Mouse (Mus musculus) skeletal muscle tissue, adult 2 months (tissue): Measurements from ENCODE around the gene Tulp2.
"Not testable (repeated sequence)": the region's sequence is repeated elsewhere in the genome, so short reads cannot be mapped to it uniquely, and the experiment has no call there.

ENCODE experiments used
- DNase-seq: peaks from one replicate; pipeline ENCODE4 v3.0.0-alpha.2; 2012; ENCODE audit warnings: low read depth, low spot score

The Tulp2 gene

DNA sequence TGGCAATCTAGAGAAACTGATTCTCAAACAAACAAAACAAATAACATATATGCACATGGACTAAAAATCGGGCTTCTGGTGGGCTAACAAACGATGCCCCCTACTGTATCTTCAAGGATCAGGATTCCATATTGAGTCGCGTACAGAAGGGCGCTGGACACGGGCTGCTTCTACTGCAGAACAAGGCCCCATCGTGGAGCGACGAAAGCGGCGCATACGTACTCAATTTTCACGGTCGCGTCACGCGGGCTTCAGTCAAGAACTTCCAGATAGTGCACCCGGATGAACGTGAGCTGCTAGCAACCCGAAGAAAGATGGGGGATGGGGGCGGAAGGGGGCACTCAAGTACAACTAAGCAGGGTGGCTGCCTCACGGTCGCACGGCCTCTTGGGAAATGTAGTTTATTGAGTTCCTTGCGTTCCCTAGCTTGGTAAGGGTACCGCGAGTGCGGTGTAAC is 40.1 kb downstream of the Tulp2 start:
- peak; percentile 85 for DNase-seq

DNA sequence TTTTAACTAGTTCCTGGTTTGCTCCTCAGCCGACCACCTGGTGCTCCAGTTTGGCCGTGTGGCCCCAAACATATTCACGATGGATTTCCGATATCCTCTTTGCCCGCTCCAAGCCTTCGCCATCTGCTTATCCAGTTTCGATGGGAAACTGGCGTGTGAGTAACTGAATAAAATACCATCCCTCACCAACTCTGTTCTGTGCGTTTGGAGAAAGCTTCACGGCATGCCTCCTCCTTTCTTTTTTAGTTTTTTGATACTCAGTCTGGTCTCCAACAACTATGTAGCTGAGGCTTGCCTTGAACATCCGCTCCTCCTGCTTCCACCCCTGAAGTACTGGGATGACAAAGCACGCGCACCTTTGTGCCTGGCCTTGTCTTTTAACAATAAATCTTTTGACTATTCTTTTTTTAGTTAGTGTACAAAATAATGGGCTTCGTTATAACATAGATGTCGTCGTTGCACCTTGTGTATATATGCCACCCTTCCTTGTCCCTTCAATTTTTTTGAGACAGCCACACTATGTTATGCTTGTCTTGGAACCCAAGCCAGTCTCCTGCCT is 40.6 kb downstream of the Tulp2 start:
- DNase-seq = no peak

DNA sequence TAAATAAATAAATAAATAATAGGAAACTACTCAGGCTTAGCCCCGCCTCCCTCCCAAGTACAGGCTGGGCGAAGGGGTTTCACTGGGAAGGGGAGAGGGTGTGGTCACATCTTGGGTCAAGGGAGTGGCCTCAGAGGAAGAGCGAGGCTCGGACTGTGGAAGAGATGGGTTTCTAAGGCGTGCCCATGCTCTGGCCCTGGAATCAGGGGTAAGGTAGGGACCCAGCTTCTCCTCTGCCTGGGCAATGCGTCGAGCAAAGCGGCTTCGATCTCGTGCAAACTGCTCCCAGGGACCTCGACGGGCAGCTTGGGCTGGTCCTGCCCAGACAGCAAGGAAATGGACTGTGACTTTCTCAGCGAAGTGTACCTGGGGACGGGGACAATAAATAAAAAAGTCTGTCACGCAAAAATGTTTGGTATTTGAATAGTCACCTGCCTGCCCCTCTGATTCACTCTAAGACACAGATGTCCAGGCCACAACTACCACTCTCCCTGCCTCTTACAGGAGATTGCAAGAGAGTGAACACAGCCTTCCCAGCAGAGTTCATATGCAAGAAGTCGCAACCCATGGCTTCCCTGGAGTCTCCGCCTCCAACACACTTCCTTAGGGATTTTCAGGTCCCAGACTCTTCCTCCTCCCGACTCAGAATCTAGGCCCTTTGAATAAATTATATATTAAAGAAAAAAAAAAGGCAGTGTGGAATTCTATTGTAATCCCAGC is 41.4 kb downstream of the Tulp2 start:
- no peak for DNase-seq

DNA sequence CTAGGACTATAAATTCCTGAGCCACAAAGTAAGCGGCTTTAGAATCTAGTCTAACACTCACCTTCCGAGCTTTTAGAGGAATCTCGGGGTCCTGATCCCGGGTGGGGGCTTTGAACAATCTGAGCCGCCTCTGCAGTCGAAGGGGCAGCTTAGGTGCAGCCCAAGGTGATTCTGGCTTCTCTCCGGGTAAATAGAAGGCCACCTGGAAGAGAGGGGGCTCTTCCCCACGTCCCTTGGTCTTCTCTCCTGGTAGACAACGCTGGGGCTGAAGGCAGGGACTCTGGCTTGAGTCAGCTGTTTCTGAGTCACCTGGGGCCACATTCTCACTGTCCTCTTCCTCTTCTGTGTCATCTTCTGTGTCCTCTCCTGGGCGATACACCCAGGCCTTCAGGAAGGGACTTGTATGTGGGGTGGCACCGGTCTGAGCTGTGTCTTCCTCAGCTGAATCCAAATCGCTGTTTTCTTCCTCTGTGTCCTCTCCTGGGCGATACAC is 42.0 kb downstream of the Tulp2 start:
- no peak for DNase-seq

DNA sequence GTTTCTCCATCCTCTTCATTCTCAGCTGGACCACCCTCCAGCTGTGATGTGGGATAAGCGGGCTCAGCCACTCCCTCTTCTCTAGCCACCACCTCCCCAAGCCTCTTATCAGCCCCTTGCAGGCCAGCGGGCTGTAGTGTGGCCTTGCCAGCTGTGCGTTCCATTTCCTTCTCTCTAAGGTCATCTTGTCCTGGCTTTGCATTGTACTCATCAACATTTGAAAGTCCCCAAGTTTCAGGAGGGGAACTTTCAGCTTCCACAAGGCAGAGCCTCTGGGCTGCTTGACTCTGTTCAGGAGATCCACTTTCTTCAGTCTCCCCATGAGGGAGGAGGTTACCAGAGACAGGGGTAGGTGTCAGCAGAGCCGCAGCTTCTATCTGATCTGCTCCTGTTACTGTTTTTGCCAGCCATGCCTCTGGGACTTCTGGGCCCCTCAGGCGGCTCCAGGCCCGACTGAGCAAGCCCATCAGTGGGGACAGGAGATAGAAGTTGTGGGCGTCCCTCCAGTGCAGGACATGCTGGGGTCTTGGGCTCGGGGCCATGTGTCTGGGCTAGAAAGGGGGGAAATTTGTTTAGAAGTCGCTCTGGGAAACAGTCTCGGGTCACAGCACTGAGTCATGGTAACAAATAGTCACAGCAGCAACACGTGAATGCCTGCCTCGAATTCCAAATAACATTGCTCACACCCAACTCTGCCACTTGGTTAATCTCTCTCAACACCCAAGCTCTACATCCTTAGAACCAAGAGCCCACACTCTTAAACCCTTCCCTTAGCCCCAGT is 43.4 kb downstream of the Tulp2 start:
- DNase-seq = peak; percentile 43

DNA sequence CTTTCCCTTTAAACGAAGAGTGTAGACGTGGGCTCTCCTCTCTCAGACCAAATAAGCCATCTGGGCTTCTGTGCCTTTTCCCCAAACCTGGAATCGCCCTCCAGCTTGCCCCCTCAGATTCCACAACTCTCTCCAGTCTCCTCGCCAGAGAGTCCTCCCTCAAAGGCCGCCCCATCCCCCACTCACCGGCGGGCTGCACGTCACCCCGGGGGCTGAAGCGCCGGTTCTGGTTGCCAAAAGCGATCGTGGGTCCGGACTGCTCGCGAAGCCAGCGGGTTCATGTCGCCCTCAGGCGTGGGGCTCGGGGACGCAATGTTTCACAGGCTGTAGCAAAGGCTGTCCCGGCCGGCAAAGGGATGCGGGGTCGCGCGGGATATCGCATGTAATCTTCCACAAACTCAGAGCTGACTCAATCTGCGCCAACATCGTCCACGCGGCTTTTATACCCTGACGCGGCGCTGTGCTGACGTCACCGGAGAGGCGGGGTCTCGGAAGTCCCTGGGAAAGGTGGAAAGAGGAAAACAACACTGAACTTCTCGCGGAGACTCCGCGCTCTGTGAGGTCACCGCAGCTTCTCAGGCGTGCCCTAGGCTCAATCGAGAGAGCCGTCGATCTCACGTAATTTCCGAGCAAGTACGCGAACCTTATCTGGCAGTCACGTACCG is 44.3 kb downstream of the Tulp2 start, which contains the start of the genes Ppp1r15a and Plekha4:
Gene Ppp1r15a, minus strand, starts transcription at position 460 of the 665 bp plus-strand sequence.
Gene Plekha4, plus strand, starts transcription at position 522 of the 665 bp plus-strand sequence.
- DNase-seq = peak; percentile 98

DNA sequence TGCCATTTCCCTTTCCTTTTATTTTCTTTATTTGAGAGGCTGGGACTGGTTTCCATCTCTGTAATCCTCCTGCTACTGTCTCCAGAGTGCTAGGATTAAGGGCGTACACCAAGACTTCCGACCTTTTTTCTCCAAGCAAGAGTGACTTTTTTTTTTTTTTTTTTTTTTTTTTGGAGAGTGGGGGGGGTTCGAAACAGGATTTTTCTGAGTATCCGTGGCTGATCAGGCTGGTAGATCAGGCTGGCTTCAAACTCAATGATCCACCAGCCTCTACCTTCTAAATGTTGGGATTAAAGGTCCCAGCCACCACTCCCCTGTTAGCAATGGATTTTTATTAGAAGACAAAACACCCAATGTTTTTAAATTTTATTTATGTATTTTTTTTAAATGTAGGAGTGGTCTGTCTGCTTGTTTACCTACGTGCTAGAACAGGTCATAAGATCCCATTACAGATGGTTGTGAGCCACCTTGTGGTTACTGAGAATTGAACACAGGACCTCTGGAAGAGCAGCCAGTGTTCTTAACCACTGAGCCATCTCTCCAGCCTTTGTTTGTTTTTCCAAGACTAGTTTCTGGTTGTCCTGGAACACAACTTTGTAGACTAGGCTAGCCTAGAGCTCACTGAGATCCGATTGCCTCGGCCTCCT is 44.9 kb downstream of the Tulp2 start:
- no peak for DNase-seq

DNA sequence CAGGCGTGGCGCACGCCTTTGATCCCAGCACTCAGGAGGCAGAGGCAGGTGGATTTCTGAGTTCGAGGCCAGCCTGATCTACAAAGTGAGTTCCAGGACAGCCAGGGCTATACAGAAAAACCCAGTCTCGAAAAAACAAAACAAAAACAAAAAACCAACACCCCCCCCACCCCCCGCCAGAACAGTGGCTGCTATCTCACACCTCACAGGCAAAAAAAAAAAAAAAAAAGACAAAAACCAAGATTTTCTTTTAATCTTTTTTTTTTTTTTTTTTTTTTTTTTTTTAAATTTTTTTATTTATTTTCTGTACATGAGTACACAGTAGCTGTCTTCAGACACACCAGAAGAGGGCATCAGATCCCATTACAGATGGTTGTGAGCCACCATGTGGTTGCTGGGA is 45.5 kb downstream of the Tulp2 start:
- not testable (repeated sequence) for DNase-seq

DNA sequence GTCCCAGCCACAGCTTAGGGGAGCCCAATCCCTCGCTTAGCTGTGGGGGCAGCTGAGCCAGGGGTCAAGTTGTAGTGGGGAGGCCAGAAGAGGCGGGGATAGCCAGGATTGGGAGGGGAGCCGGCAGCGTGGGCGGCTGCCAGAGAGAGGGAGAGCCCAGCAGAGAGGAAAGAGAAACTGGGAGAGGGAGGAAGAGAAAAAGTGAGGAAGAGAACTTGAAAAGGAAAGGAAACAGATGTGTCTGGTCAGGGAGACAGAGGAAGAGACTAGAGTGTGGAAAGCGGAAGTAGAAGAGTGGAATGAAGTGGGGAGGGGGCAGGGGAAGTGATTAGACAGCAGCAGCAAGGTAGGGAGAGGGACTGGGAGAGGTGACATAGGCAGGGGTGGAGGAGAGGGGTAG is 47.8 kb downstream of the Tulp2 start:
- DNase-seq = no peak

DNA sequence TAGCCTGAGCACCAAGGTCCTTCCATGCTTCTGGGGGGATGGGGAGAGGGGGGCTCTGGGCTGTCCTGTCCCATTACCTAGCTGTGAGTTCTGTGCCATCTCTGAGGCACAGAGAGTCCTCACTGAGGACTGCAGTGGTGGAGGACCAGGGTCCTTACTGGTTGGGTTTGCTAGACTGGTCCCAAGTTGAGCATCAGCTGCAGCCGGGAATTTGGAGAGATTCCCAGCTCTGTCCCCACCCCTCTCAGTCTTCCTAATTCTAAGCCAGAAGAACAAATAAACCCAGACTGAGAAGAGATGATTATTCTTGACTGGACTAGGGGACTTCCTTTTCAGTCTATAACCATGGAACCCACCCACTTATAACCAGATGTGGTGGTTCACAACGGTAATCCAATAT is 49.0 kb downstream of the Tulp2 start:
- DNase-seq = no peak

DNA sequence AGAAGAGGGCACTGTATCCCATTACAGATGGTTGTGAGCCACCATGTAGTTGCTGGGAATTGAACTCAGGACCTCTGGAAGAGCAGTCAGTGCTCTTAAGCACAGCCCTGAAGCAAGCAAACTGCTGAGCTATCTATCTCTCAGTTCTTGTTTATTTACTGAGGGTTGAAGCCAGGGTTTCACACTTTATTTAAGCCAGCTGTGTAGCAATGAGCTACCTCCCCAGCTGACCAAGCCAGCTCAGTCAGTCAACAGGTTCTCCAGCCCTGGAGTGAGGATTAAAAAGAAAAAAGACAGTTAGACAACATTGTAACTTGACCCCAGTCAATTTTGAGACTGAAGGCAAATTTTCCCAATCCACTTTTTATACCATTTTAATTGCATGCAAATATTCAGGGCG is 54.0 kb downstream of the Tulp2 start:
- DNase-seq = no peak

DNA sequence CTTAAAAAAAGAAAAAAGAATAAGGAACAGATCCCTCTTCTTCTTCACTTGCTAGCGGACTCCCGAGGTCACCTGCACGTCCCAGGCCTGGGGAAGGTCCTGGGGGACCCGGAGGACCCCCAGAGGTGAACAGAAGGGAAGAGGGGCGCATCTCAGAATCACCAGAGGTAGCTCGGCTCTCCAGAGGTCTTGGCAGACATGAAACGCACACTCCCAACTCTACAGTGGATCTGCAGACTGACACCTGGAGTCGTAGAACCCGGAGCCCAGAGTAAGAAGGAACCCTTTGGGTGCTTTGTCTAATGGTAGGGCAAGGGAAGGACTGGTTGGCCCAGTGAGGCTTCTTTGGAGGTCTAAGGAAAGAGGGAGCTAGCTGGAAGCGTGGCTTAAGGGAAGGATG is 55.9 kb downstream of the Tulp2 start:
- DNase-seq = no peak

DNA sequence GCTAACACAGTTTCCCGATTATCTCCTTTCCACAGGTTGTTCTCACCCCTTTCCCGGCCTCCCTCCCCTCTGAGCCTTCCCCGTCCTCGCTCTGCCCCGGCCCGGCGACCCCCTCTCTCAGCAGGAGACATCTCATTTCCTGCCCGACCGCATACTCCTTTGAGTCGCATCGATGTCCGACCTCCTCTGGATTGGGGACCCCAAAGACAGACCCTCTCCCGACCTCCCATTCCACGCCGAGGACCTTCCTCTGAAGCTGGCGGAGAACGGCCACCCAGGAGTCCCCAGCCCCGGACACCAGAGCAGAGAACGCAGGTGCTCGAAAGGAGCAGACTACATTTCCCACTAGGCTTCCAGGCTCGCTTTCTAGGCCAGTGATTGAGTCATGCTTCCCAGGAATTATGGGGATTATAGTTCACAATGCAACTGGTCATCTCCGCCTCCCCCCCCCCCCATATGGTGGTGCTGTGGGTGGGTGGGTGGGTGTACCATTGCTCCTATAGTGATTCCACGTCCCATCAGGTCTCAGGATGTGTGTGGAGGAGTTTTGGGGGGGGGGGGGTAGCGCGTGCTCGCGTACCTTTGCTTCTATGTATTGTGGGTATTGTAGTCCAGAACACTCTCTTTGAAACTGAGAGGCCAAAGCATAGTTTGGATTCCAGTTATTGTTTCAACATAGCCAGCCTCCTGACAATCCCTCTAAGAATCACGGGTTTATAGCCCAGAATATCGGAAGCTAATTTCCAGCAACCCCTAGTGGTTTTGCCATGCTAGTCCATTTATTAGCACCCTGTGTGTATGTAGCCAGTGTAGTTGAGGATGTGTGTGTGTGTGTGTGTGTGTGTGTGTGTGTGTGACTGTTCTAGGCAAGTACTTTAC is 56.7 kb downstream of the Tulp2 start:
- no peak for DNase-seq

DNA sequence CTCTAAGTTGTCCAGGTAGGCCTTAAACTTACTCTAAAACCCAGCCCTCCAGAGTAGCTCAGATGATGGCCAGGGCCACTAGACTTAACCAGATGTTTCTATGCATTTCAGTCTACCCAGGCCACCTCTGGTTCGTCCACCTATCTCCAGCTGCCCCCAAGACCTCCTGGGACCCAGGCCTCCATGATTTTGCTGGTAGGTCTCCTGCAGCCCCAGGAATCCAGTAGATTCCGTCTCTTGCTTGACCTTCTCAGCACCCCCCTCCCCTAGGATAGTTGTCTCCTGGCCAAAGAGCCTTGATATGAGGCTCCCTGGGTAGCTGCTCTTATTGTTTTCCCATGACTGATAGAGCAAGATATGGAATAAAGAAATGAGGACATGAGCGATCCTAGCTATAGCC is 57.4 kb downstream of the Tulp2 start:
- no peak for DNase-seq

DNA sequence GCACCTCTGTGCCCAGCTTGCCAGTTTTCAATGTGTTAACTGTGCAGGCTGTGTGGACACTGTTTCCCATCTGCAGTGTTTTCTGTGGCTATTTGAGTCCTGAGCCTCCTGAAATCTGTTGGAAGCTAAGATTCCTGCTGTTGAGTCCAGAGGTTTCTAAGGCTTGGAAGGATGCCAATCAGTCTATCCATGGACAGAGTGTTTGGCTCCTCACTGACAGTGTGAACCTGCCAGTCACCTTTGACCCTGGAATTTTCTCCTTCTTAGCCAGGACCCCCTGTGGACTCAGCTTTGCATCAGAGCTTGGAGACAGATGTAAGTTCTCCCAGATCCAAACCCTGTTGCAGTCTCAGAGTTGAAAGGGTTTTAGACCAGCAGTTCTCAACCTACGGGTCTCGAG is 58.5 kb downstream of the Tulp2 start:
- DNase-seq = no peak

DNA sequence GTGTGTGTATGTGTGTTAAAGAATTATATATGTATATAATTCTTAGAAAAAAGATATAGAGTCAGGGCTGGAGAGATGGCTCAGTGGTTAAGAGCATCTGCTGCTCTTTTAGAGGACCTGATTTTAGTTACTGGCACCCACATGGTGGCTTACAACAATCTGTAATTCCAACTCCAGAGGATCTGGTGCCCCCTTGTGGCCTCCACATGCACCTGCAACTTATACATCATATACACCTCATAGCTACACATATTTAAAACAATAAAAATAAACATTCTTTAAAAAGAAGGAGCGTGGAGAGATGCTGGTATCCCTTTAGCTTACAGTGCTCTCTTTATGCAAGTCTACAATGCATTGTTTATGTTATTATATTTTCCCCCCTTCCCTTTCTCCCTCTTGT is 62.8 kb downstream of the Tulp2 start:
- no peak for DNase-seq

DNA sequence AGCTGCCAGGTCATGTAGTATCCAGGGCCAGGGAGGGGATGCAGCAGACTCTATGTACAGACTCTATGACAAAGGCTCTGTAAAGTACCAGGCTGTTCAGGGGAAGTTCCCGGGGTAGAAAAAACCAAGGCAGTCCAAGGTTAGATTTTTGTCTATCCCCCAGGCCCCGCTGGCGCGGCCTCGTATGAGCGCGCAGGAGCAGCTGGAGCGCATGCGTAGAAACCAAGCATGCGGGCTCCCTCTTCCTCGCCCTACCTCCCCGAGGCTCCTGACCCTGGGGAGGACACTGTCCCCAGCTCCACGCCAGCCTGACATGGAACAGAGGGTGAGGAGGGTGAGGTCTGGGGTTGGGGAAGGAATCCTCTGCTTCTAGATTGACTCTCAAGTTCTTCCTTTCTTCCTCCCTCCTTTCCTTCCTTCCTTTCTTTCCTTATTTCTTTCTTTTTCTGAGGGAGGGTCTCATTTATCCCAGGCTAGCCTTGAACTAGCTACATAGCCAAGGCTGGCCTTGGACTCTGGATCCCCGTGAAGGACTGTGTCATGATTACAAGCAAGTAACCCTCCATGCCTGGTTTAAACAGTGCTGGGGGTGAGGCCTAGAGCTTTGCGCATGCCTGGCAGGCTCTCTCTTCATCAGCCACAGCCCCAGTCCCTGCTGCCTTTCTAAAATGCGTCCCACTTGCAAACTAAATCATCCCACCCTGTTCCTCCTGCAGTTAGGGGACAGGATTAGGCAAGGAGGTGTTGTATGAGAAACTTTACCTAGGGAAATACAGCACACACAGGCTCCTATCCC is 68.2 kb downstream of the Tulp2 start:
- DNase-seq = no peak

DNA sequence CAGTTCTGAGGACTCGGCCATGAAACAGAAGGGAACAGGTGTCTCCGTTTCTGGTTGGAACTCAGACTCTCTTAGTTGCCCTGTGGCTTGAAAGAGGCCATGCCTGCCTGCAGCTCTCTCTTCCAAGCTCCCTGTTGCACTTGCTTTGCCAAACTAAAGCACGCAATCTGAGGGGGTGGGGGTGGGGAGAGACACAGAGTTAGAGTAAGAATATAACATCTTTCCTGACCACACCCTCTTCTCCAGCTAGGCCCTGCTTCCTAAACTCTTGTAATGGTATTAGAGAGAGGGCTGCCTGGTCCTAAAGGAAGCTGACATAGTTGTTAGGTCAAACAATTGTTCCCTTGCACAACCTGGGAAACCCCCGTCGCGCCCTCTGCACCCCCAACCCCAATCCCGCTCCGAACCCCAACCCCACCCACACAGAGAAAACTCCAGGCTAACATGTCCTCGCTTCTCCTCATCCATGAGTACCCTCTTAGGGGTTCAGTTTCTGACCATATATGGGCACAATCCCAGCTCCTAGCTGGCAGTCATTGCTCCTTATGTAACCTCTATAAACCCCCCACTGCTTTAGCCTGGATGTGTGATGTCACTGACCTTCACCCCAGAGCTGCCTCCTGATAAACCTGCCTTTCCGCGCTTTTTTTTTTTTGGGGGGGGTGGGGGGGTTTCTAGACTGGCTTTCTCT is 69.3 kb downstream of the Tulp2 start:
- no peak for DNase-seq

DNA sequence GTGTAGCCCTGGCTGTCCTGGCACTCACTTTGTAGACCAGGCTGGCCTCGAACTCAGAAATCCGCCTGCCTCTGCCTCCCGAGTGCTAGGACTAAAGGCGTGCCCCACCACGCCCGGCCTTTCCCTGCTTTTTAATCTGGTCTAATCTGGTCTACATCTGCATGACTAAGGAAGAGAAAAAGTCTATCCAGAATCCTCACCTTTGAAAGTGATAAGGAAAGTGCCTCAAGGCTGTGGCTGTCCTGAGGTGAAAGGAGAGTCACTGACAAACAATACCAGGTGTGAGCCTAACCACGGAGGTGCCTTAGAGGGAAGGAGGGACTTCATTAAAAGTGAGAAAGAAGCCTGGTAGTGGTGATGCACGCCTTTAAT is 69.8 kb downstream of the Tulp2 start:
- no peak for DNase-seq
